In genomic region chr17:84272557-84273261, GRCm38 (mm10) we compare ENCODE assay signal across 9 mouse cellular contexts.
A peak's percentile ranks its signal among the peaks of the same experiment; 100 is the strongest.
DNase-seq lines count a peak whose midpoint lies in the region; ATAC-seq and TF ChIP-seq lines count a peak whose summit lies in the region.
"Had no signal": no experiment of that assay in that cellular context is flagged by ENCODE, and none has a peak within 500 bp of the region (broad histone marks: within the 10 kb centered on the region; RNA-seq: fewer than 3 reads in every experiment).

No protein-coding gene starts in this region.

- no peak for TF ChIP-seq EP300 in lung, postnatal 0 days (IDR thresholded peaks at IDR 0.05)

- peaks cover 35% of the 10 kb centered on the region for H3K4me1 ChIP-seq in heart, embryonic 11.5 days (ENCODE audit: control insufficient read depth, insufficient read depth, low read length)
- peaks cover 28% of the 10 kb centered on the region; the same call in 1 of the 2 replicates for H3K4me1 ChIP-seq in lung, postnatal 0 days (ENCODE audit: insufficient read depth, low read depth, low read length)

- WGBS in heart, embryonic 11.5 days (ENCODE audit: insufficient replicate concordance), result 51% methylated on average over 5 of the region's 5 CpGs
- 25% methylated on average over 5 of the region's 5 CpGs for WGBS in lung, postnatal 0 days

- peak overlapping the region; percentile 90 for H3K27ac ChIP-seq in heart, embryonic 11.5 days (ENCODE audit: low read depth, low read length)
- H3K27ac ChIP-seq in lung, postnatal 0 days (ENCODE audit: low read length), result peak overlapping the region; percentile 51; the same call in 1 of the 2 replicates

- no peak overlapping the region for H3K9ac ChIP-seq in heart, embryonic 11.5 days (ENCODE audit: low read depth, low read length)
- H3K9ac ChIP-seq in lung, postnatal 0 days (replicated peaks; ENCODE audit: low read depth), result no peak overlapping the region

- intact Hi-C loops in left cerebral cortex, postnatal 4 days (cut with DNase I), result no loop called here

- H3K4me2 ChIP-seq in heart, embryonic 11.5 days, result no peak overlapping the region
- H3K4me2 ChIP-seq in lung, postnatal 0 days (replicated peaks; ENCODE audit: low read depth, low read length), result no peak overlapping the region

- no peaks in the 10 kb centered on the region for H3K27me3 ChIP-seq in heart, embryonic 11.5 days (ENCODE audit: control insufficient read depth, insufficient read depth, low read length)
- no peaks in the 10 kb centered on the region for H3K27me3 ChIP-seq in lung, postnatal 0 days (replicated peaks; ENCODE audit: insufficient read depth, low read length)

- ATAC-seq in heart, embryonic 11.5 days (replicated peaks; ENCODE audit: insufficient number of reproducible peaks, low FRiP score, low TSS enrichment), result peak; percentile 72
- peak; percentile 63 for ATAC-seq in lung, postnatal 0 days
- no peak for ATAC-seq in megakaryocyte-erythroid progenitor cell, adult 5-6 weeks (replicated peaks; ENCODE audit: low FRiP score, low TSS enrichment, poor library complexity, severe bottlenecking)

- no peak for TF ChIP-seq CTCF in lung, postnatal 0 days (IDR thresholded peaks at IDR 0.05)

- H3K9me3 ChIP-seq in heart, embryonic 11.5 days (replicated peaks; ENCODE audit: control insufficient read depth, low read length), result no peaks in the 10 kb centered on the region
- no peaks in the 10 kb centered on the region for H3K9me3 ChIP-seq in lung, postnatal 0 days (ENCODE audit: low read length)

- peak; percentile 39 to 64 for DNase-seq in adrenal gland, adult (ENCODE audit: inconsistent age in 2 of 2, low spot score in 1 of 2)
- DNase-seq in adrenal gland, postnatal 4 days (ENCODE audit: low spot score in 2 of 2), result no peak
- DNase-seq in left cerebral cortex, adult 11 months (ENCODE audit: low spot score), result peak; percentile 34
- no peak for DNase-seq in left cerebral cortex, postnatal 4 days
- DNase-seq in lung, postnatal 0 days (ENCODE audit: low spot score), result peak; percentile 71
- DNase-seq in spleen, postnatal 10 days (ENCODE audit: low spot score in 2 of 2), result no peak

- H3K36me3 ChIP-seq in heart, embryonic 11.5 days (ENCODE audit: control insufficient read depth, insufficient read depth, low read length), result no peaks in the 10 kb centered on the region
- no peaks in the 10 kb centered on the region for H3K36me3 ChIP-seq in lung, postnatal 0 days (ENCODE audit: insufficient read depth, low read length)

- H3K4me3 ChIP-seq in heart, embryonic 11.5 days (ENCODE audit: low read depth, low read length), result no peak overlapping the region
- no peak overlapping the region for H3K4me3 ChIP-seq in lung, postnatal 0 days (ENCODE audit: low read depth, low read length)
- H3K4me3 ChIP-seq: myocyte had no signal

Comparison
In these comparisons a context has a peak if more than half of its experiments do, and no peak if none do; other contexts are left out.
1. DNase-seq: peak in adrenal gland, adult (2 of 2), left cerebral cortex, adult 11 months (single experiment) and lung, postnatal 0 days (single experiment); none in adrenal gland, postnatal 4 days (0 of 2), left cerebral cortex, postnatal 4 days (single experiment) and spleen, postnatal 10 days (0 of 2).